Mouse (Mus musculus) kidney, embryonic 16.5 days (tissue): ENCODE data around the gene Frmd4b. TPM values are rescaled to one million over a fixed set of nuclear protein-coding genes. Genes with fewer than 3 reads are reported as not detected.

Source experiments
- ATAC-seq: fragments of 200-750 bp; cut with Nextera tagmentation; 2 replicates; pipeline ENCODE4 v1.8.0; 2017; ENCODE audit warnings: moderate TSS enrichment; ENCODE audit not compliant: low FRiP score, low TSS enrichment
- H3K27ac ChIP-seq: fragments of 300-500 bp; sonication (generic); 2 replicates; pipeline ENCODE4 v1.5.1; 2014; ENCODE audit warnings: low read length
- H3K27me3 ChIP-seq: fragments of 300-500 bp; sonication (generic); 2 replicates; pipeline ENCODE4 v1.6.1; 2014; ENCODE audit warnings: low read length, control low read depth, mixed read lengths; ENCODE audit not compliant: insufficient read depth
- H3K36me3 ChIP-seq: fragments of 300-500 bp; sonication (generic); 2 replicates; pipeline ENCODE4 v1.6.1; 2014; ENCODE audit warnings: low read length, control low read depth, mixed read lengths; ENCODE audit not compliant: insufficient read depth
- H3K4me1 ChIP-seq: fragments of 300-500 bp; sonication (generic); 2 replicates; pipeline ENCODE4 v1.6.1; 2014; ENCODE audit warnings: low read length, control low read depth, mixed read lengths; ENCODE audit not compliant: insufficient read depth
- H3K4me2 ChIP-seq: fragments of 300-500 bp; sonication (generic); replicated peaks from 2 replicates; pipeline ENCODE4 v1.6.1; 2014; ENCODE audit warnings: low read depth, low read length
- H3K4me3 ChIP-seq: fragments of 300-500 bp; sonication (generic); 2 replicates; pipeline ENCODE4 v1.5.1; 2014; ENCODE audit warnings: mild to moderate bottlenecking, low read length
- H3K9ac ChIP-seq: fragments of 300-500 bp; sonication (generic); replicated peaks from 2 replicates; pipeline ENCODE4 v1.6.1; 2014; ENCODE audit warnings: low read length
- H3K9me3 ChIP-seq: fragments of 300-500 bp; sonication (generic); 2 replicates; pipeline ENCODE4 v1.6.1; 2016; ENCODE audit warnings: low read length, control low read depth
- WGBS: fragments of 180-500 bp; shearing (Covaris S2); extraction: QIAGEN DNeasy Blood & Tissue Kit; methylation state at CpG from one replicate; pipeline ENCODE4 v1.1.7; 2014; 5-methylcytosine and 5-hydroxymethylcytosine counted together
- polyA plus RNA-seq: library from polyadenylated mRNA; unstranded; fragments of >200 nt; fragmentation: Nextera tagmentation; extraction: Ambion mirVana; gene quantifications from 2 replicates; pipeline ENCODE4 v1.2.1, GENCODE M21; 2015

The Frmd4b gene
- polyA plus RNA-seq, 1 experiment from 2014 or later, result 18.1 TPM

- ATAC-seq, result no peak
- H3K4me3 ChIP-seq, result no peak overlapping the region
- H3K9me3 ChIP-seq, result no peaks in the 10 kb centered on the region
- 40% methylated on average over 8 of the region's 8 CpGs for WGBS
- no peak overlapping the region for H3K4me2 ChIP-seq
- H3K9ac ChIP-seq, result no peak overlapping the region
- H3K27ac ChIP-seq, result no peak overlapping the region
- H3K4me1 ChIP-seq, result 0 out of 2 replicates have a peak, but pooled peaks cover 5% of the 10 kb centered on the region
- H3K36me3 ChIP-seq, result no peaks in the 10 kb centered on the region
- H3K27me3 ChIP-seq, result no peaks in the 10 kb centered on the region
Measured at GRCm38 (mm10) chr6:97582748-97583147, 34.6 kb downstream of the Frmd4b start.

GRCm38 (mm10) chr6:97581941-97582340 is 35.4 kb downstream of the Frmd4b start:
- H3K27me3 ChIP-seq, result no peaks in the 10 kb centered on the region
- 85% methylated on average over 7 of the region's 7 CpGs for WGBS

GRCm38 (mm10) chr6:97580479-97581030 is 36.8 kb downstream of the Frmd4b start:
- H3K9me3 ChIP-seq, result no peaks in the 10 kb centered on the region
- no peak overlapping the region for H3K9ac ChIP-seq
- no peak overlapping the region for H3K4me3 ChIP-seq
- no peaks in the 10 kb centered on the region for H3K36me3 ChIP-seq
- H3K4me1 ChIP-seq, result peaks cover 9% of the 10 kb centered on the region; the same call in 1 of the 2 replicates
- no peak overlapping the region for H3K4me2 ChIP-seq
- no peaks in the 10 kb centered on the region for H3K27me3 ChIP-seq
- WGBS, result 88% methylated on average over 2 of the region's 2 CpGs
- no peak overlapping the region for H3K27ac ChIP-seq
- ATAC-seq, result no peak

More at GRCm38 (mm10) chr6:97581941-97582340, 35.4 kb downstream of the Frmd4b start:
- Histone ChIP-seq H3K4me2 (no peak overlapping the region), H3K4me3 (no peak overlapping the region), H3K9ac (no peak overlapping the region), H3K9me3 (no peaks in the 10 kb centered on the region), H3K4me1 (peaks cover 8% of the 10 kb centered on the region; the same call in 1 of the 2 replicates), H3K36me3 (no peaks in the 10 kb centered on the region), H3K27ac (no peak overlapping the region)
- no peak for ATAC-seq

- H3K27me3 ChIP-seq, result no peaks in the 10 kb centered on the region
- WGBS, result 68% methylated on average over 4 of the region's 4 CpGs
- H3K36me3 ChIP-seq, result no peaks in the 10 kb centered on the region
- H3K9ac ChIP-seq, result no peak overlapping the region
- H3K4me3 ChIP-seq, result no peak overlapping the region
- no peaks in the 10 kb centered on the region for H3K9me3 ChIP-seq
- 0 out of 2 replicates have a peak, but pooled peaks have one; percentile 33 for ATAC-seq
- H3K4me2 ChIP-seq, result no peak overlapping the region
- H3K4me1 ChIP-seq, result peaks cover 9% of the 10 kb centered on the region; the same call in 1 of the 2 replicates
- H3K27ac ChIP-seq, result no peak overlapping the region
Measured at GRCm38 (mm10) chr6:97579704-97580103, 37.6 kb downstream of the Frmd4b start.

GRCm38 (mm10) chr6:97578210-97578609 is 39.1 kb downstream of the Frmd4b start:
- Histone ChIP-seq H3K4me2 (no peak overlapping the region), H3K9ac (no peak overlapping the region), H3K9me3 (no peaks in the 10 kb centered on the region), H3K36me3 (no peaks in the 10 kb centered on the region), H3K4me1 (peaks cover 9% of the 10 kb centered on the region; the same call in 1 of the 2 replicates), H3K27ac (no peak overlapping the region), H3K27me3 (no peaks in the 10 kb centered on the region), H3K4me3 (no peak overlapping the region)
- 82% methylated on average over 7 of the region's 7 CpGs for WGBS
- ATAC-seq, result no peak

GRCm38 (mm10) chr6:97577349-97577748 is 40.0 kb downstream of the Frmd4b start:
- H3K4me3 ChIP-seq, result no peak overlapping the region
- no peak overlapping the region for H3K9ac ChIP-seq
- no peak overlapping the region for H3K27ac ChIP-seq
- no peaks in the 10 kb centered on the region for H3K27me3 ChIP-seq
- peaks cover 4% of the 10 kb centered on the region; the same call in 1 of the 2 replicates for H3K4me1 ChIP-seq
- H3K9me3 ChIP-seq, result no peaks in the 10 kb centered on the region
- ATAC-seq, result no peak
- H3K36me3 ChIP-seq, result no peaks in the 10 kb centered on the region
- no peak overlapping the region for H3K4me2 ChIP-seq
- WGBS, result 71% methylated on average over 4 of the region's 4 CpGs

GRCm38 (mm10) chr6:97576565-97577346 is 40.6 kb downstream of the Frmd4b start:
- no peak overlapping the region for H3K9ac ChIP-seq
- ATAC-seq, result peak; percentile 74; the same call in 1 of the 2 replicates
- H3K36me3 ChIP-seq, result no peaks in the 10 kb centered on the region
- H3K4me2 ChIP-seq, result no peak overlapping the region
- H3K4me3 ChIP-seq, result no peak overlapping the region
- peaks cover 4% of the 10 kb centered on the region; the same call in 1 of the 2 replicates for H3K4me1 ChIP-seq
- WGBS, result 50% methylated on average over 7 of the region's 7 CpGs
- no peaks in the 10 kb centered on the region for H3K9me3 ChIP-seq
- H3K27me3 ChIP-seq, result no peaks in the 10 kb centered on the region
- no peak overlapping the region for H3K27ac ChIP-seq

- Histone ChIP-seq H3K36me3 (no peaks in the 10 kb centered on the region), H3K27ac (no peak overlapping the region), H3K4me1 (peaks cover 4% of the 10 kb centered on the region; the same call in 1 of the 2 replicates), H3K9ac (no peak overlapping the region), H3K4me2 (no peak overlapping the region), H3K9me3 (no peaks in the 10 kb centered on the region), H3K4me3 (no peak overlapping the region), H3K27me3 (no peaks in the 10 kb centered on the region)
- WGBS, result 87% methylated on average over 7 of the region's 7 CpGs
- ATAC-seq, result no peak
Measured at GRCm38 (mm10) chr6:97576096-97576495, 41.2 kb downstream of the Frmd4b start.

- no peaks in the 10 kb centered on the region for H3K27me3 ChIP-seq
- no peaks in the 10 kb centered on the region for H3K36me3 ChIP-seq
- WGBS, result 86% methylated on average over 5 of the region's 5 CpGs
- no peak overlapping the region for H3K9ac ChIP-seq
- no peak overlapping the region for H3K4me2 ChIP-seq
- H3K27ac ChIP-seq, result no peak overlapping the region
- peaks cover 4% of the 10 kb centered on the region; the same call in 1 of the 2 replicates for H3K4me1 ChIP-seq
- H3K9me3 ChIP-seq, result no peaks in the 10 kb centered on the region
- H3K4me3 ChIP-seq, result no peak overlapping the region
- no peak for ATAC-seq
Measured at GRCm38 (mm10) chr6:97574973-97575372, 42.4 kb downstream of the Frmd4b start.

GRCm38 (mm10) chr6:97572226-97572625 is 45.1 kb downstream of the Frmd4b start:
- Histone ChIP-seq H3K4me3 (no peak overlapping the region), H3K4me2 (no peak overlapping the region), H3K36me3 (no peaks in the 10 kb centered on the region), H3K27ac (no peak overlapping the region), H3K9me3 (no peaks in the 10 kb centered on the region), H3K9ac (no peak overlapping the region), H3K4me1 (peaks cover 10% of the 10 kb centered on the region; the same call in 1 of the 2 replicates), H3K27me3 (no peaks in the 10 kb centered on the region)
- no peak for ATAC-seq
- 80% methylated on average over 5 of the region's 5 CpGs for WGBS
